Mouse (Mus musculus) olfactory bulb, adult 2 months (tissue): ENCODE data around the gene Six3.

Experiments
- CTCF ChIP-seq: fragments of 200-500 bp; IDR thresholded peaks from 2 replicates; pipeline ENCODE4 v1.5.1; 2012; ENCODE audit warnings: low read depth, mild to moderate bottlenecking, low read length, moderate library complexity; ENCODE audit not compliant: insufficient read depth
- POLR2A ChIP-seq: fragments of 200-500 bp; IDR thresholded peaks from 2 replicates; pipeline ENCODE4 v1.6.1; 2012; ENCODE audit warnings: mild to moderate bottlenecking, low read depth, low read length, moderate library complexity; ENCODE audit not compliant: insufficient read depth

DNA sequence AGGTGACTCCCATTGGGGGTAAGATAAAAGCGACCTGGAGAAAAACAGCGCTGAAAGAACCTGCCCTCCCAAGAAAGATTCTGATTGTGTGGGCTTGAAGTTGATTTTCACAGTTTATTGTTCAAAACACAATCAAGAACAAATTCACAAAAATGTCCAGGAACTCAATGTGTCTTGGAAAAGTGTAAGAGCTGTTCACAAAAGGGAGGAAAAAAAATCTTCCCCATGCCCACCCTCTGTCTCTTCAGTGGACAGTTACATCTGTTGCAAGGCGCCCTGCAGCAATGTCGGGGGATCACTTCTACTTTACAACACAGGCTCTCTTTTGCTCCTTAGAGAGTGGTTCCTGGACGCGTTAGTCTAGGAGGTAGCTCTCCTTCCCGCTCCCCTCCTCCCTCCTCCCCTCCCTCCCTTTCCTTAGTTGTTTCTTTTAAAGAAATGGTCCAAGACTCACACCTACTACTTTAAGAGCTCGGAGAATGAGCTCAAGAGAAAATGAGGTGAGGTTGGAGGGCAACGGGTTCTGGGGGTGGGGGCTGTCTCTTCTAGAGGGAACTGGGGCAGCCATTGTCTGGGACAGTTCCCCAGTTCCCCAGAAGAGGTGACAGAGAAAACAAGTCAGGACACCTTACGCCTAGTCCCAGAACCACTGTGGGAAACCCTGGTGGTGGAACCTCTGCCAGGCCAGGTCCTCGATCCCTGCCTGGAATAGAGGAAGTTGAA, 2.9 kb upstream of the Six3 start:
- TF ChIP-seq CTCF: no peak
- TF ChIP-seq POLR2A: no peak
